Mouse (Mus musculus) lung, embryonic 14.5 days (tissue): ENCODE results near the gene Oas1f. TPM values are rescaled to one million over a fixed set of nuclear protein-coding genes. Genes with fewer than 3 reads are reported as not detected.
"Not testable (repeated sequence)": the region's sequence is repeated elsewhere in the genome, so short reads cannot be mapped to it uniquely, and the experiment has no call there.

Experiments used
- ATAC-seq: fragments of 200-750 bp; cut with Nextera tagmentation; 2 replicates; pipeline ENCODE4 v1.8.0; 2017; ENCODE audit warnings: mild to moderate bottlenecking, moderate TSS enrichment, moderate library complexity; ENCODE audit not compliant: insufficient read depth
- DNase-seq: peaks from one replicate; pipeline ENCODE4 v3.0.0-alpha.2; 2015
- H3K27ac ChIP-seq: fragments of 300-500 bp; sonication (generic); 2 replicates; pipeline ENCODE4 v1.5.1; 2014; ENCODE audit warnings: low read depth, mild to moderate bottlenecking, moderate library complexity
- H3K27me3 ChIP-seq: fragments of 300-500 bp; sonication (generic); 2 replicates; pipeline ENCODE4 v1.6.1; 2014; ENCODE audit warnings: low read length, control low read depth; ENCODE audit not compliant: insufficient read depth
- H3K36me3 ChIP-seq: fragments of 300-500 bp; sonication (generic); 2 replicates; pipeline ENCODE4 v1.6.1; 2014; ENCODE audit warnings: control low read depth; ENCODE audit not compliant: insufficient read depth
- H3K4me1 ChIP-seq: fragments of 300-500 bp; sonication (generic); 2 replicates; pipeline ENCODE4 v1.6.1; 2014; ENCODE audit warnings: antibody characterized with exemption, control low read depth; ENCODE audit not compliant: insufficient read depth
- H3K4me2 ChIP-seq: fragments of 300-500 bp; sonication (generic); 2 replicates; pipeline ENCODE4 v1.6.1; 2014; ENCODE audit warnings: mild to moderate bottlenecking
- H3K4me3 ChIP-seq: fragments of 300-500 bp; sonication (generic); 2 replicates; pipeline ENCODE4 v1.5.1; 2014; ENCODE audit warnings: low read depth, low read length
- H3K9ac ChIP-seq: fragments of 300-500 bp; sonication (generic); 2 replicates; pipeline ENCODE4 v1.6.1; 2014
- H3K9me3 ChIP-seq: fragments of 300-500 bp; sonication (generic); 2 replicates; pipeline ENCODE4 v1.6.1; 2016; ENCODE audit warnings: low read depth, low read length, control low read depth
- CTCF ChIP-seq: IDR thresholded peaks from 2 replicates; pipeline ENCODE4 v1.5.1; 2016; ENCODE audit warnings: antibody characterized with exemption, low read depth
- WGBS: fragments of 180-500 bp; shearing (Covaris S2); extraction: QIAGEN DNeasy Blood & Tissue Kit; methylation state at CpG from one replicate; pipeline ENCODE4 v1.1.7; 2014; 5-methylcytosine and 5-hydroxymethylcytosine counted together
- polyA plus RNA-seq: library from polyadenylated mRNA; unstranded; fragments of >200 nt; fragmentation: Nextera tagmentation; extraction: Ambion mirVana; gene quantifications from 2 replicates; pipeline ENCODE4 v1.2.1, GENCODE M21; 2014

Oas1f gene
- polyA plus RNA-seq, 1 experiment from 2014 or later: not detected

GRCm38 (mm10) chr5:120890026-120890425 lies 42.9 kb downstream of the Oas1f start:
- Histone ChIP-seq H3K27me3 (no peaks in the 10 kb centered on the region), H3K4me3 (no peak overlapping the region), H3K27ac (no peak overlapping the region), H3K36me3 (no peaks in the 10 kb centered on the region), H3K4me2 (no peak overlapping the region), H3K9ac (no peak overlapping the region), H3K9me3 (no peaks in the 10 kb centered on the region), H3K4me1 (no peaks in the 10 kb centered on the region)
- no peak for DNase-seq
- WGBS: 63% methylated on average over 2 of the region's 2 CpGs
- no peak for TF ChIP-seq CTCF
- no peak for ATAC-seq

GRCm38 (mm10) chr5:120890991-120891390 lies 43.8 kb downstream of the Oas1f start:
- no peak overlapping the region for H3K9ac ChIP-seq
- no peak overlapping the region for H3K27ac ChIP-seq
- no peaks in the 10 kb centered on the region for H3K27me3 ChIP-seq
- DNase-seq (no peak), ATAC-seq (no peak)
- no peak overlapping the region for H3K4me2 ChIP-seq
- no peaks in the 10 kb centered on the region for H3K36me3 ChIP-seq
- 44% methylated on average over 3 of the region's 3 CpGs for WGBS
- H3K4me1 ChIP-seq: no peaks in the 10 kb centered on the region
- TF ChIP-seq CTCF: no peak
- H3K4me3 ChIP-seq: no peak overlapping the region
- no peaks in the 10 kb centered on the region for H3K9me3 ChIP-seq

DNA sequence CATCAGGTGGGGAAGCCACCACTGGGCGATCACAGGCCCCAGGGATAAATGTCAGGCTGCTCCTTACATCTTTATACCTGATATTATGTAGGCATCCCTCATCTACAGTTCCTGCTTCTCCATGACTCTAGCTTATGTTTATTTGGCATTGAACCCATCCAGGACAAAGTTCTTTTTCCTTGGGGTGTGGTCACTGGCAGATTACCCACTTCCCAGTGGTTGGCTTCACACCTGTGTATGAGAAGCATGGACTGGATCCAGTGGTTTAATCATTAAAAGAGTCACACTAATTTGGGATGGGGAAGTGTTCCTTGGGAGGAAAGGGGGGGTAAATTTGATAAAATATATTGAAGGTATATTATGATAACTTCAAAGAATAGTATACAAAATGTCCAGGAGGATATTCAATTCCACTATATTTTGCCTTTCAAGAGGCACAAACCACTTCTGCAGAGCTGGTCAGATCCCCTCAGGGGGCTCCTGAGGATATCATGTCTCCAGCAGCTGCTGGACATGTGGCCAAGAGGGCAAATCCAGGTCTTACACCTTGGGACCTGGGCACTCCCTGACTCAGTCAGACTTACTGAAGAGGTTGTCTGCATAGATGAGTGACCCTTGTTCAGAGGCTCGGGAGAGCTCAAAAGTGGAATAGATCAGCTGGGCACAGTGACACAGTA lies 44.5 kb downstream of the Oas1f start:
- WGBS: 71% methylated on average over 2 of the region's 2 CpGs
- not testable (repeated sequence) for ATAC-seq, H3K4me2 ChIP-seq, H3K4me3 ChIP-seq, H3K27ac ChIP-seq, H3K36me3 ChIP-seq, H3K9me3 ChIP-seq, H3K9ac ChIP-seq, H3K27me3 ChIP-seq, DNase-seq, H3K4me1 ChIP-seq

GRCm38 (mm10) chr5:120892243-120892660 lies 45.1 kb downstream of the Oas1f start:
- Histone ChIP-seq H3K27ac (no peak overlapping the region), H3K9me3 (no peaks in the 10 kb centered on the region), H3K4me1 (no peaks in the 10 kb centered on the region), H3K4me2 (no peak overlapping the region), H3K36me3 (no peaks in the 10 kb centered on the region), H3K4me3 (no peak overlapping the region), H3K9ac (no peak overlapping the region), H3K27me3 (no peaks in the 10 kb centered on the region)
- no peak for DNase-seq
- no peak for ATAC-seq
- TF ChIP-seq CTCF: no peak
- 45% methylated on average over 2 of the region's 2 CpGs for WGBS

DNA sequence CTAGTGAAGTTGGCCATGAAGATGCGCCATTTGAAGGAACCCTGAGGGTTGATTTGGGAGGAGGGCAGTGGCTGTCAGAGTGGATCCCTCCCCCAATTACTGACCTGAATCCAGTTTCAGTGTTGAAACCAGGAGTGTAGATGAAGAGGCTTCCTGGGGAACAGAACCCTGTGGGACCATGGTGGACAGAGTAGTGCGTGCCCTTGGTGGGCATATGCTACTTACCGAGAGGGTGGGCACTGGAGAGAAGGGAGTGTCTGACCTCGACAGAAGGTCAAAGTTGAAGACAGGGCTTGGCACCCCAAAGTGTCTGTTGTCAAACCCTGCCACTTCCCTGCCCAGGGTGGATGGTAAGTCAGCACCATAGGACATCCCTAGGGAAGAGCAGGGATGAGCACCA lies 46.7 kb downstream of the Oas1f start:
- ATAC-seq, H3K27ac ChIP-seq, H3K4me1 ChIP-seq, H3K36me3 ChIP-seq, DNase-seq, H3K27me3 ChIP-seq, H3K9me3 ChIP-seq, H3K9ac ChIP-seq, H3K4me3 ChIP-seq, H3K4me2 ChIP-seq: not testable (repeated sequence)
- 82% methylated on average over 4 of the region's 4 CpGs for WGBS

DNA sequence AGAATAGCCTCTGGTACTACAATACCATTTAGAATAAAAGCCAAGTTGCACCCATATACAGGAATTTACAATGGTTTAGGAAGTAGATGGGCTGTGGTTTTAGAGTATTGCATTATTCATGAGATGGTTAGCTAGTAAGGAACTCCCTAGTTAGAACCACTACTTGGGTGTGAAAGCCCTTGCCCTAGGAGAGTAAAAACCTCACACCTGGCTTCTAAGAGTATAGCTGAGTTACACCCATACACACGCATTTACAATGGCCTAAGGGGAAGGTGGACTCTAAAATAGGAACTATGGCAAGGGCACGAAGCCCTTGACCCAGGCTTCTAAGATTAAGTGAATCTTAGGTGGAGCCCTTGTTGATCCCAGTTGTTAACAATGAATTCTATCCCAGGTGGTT lies 47.5 kb downstream of the Oas1f start:
- H3K27me3 ChIP-seq, H3K9me3 ChIP-seq, H3K4me3 ChIP-seq, DNase-seq, ATAC-seq, H3K27ac ChIP-seq, H3K9ac ChIP-seq, H3K36me3 ChIP-seq, H3K4me1 ChIP-seq, H3K4me2 ChIP-seq: not testable (repeated sequence)
- 66% methylated on average over 2 of the region's 2 CpGs for WGBS

DNA sequence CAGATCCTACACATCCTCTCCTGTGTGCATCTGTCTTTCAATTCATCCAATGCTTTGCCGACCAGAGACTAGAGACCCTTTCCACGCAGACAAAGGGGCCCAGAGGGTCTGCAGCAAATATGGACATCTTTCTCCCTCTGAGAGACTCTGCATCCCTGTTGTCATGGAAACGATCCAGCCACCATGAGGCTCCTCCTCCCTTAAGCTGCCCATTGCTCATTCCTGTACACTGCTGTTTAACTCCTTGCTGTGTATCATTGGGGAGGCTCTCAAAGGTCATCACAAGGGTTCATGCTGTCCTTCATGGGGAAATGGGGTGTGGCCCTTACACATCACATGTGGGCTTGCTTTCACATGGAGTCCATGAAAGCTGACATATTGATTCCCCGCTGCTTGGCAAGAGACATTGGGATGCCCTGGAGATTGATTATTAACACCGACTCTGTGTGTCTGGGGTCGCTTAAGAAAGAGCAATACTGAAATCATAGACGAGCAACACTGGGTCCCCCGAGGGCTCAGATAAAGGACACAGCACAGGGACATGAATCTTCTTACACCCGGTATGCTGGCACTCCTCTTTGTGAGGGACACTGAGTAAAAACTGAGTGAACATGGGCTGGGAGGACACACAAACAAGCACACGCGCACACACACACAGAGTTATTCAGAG lies 48.2 kb downstream of the Oas1f start:
- H3K36me3 ChIP-seq: no peaks in the 10 kb centered on the region
- no peak overlapping the region for H3K27ac ChIP-seq
- H3K9me3 ChIP-seq: no peaks in the 10 kb centered on the region
- 86% methylated on average over 11 of the region's 11 CpGs for WGBS
- no peak overlapping the region for H3K4me3 ChIP-seq
- no peak for DNase-seq
- ATAC-seq: no peak
- TF ChIP-seq CTCF: no peak
- no peak overlapping the region for H3K9ac ChIP-seq
- H3K4me1 ChIP-seq: no peaks in the 10 kb centered on the region
- H3K4me2 ChIP-seq: no peak overlapping the region
- H3K27me3 ChIP-seq: no peaks in the 10 kb centered on the region
